Mouse (Mus musculus) neural tube, embryonic 14.5 days (tissue): Measurements from ENCODE around the gene En2. TPM values are rescaled to one million over a fixed set of nuclear protein-coding genes. Genes with fewer than 3 reads are reported as not detected.

Experiments
- ATAC-seq: fragments of 200-750 bp; cut with Nextera tagmentation; 2 replicates; pipeline ENCODE4 v1.8.0; 2017; ENCODE audit warnings: low read depth, mild to moderate bottlenecking, moderate TSS enrichment, moderate library complexity
- H3K27ac ChIP-seq: fragments of 300-500 bp; sonication (generic); 2 replicates; pipeline ENCODE4 v1.5.1; 2014; ENCODE audit warnings: low read depth, mild to moderate bottlenecking, control low read depth, low read length, moderate library complexity, mixed read lengths
- H3K27me3 ChIP-seq: fragments of 300-500 bp; sonication (generic); 2 replicates; pipeline ENCODE4 v1.6.1; 2014; ENCODE audit warnings: low read length; ENCODE audit not compliant: control insufficient read depth, insufficient read depth
- H3K36me3 ChIP-seq: fragments of 300-500 bp; sonication (generic); 2 replicates; pipeline ENCODE4 v1.6.1; 2014; ENCODE audit warnings: low read length, mixed read lengths; ENCODE audit not compliant: control insufficient read depth, insufficient read depth
- H3K4me1 ChIP-seq: fragments of 300-500 bp; sonication (generic); 2 replicates; pipeline ENCODE4 v1.6.1; 2014; ENCODE audit warnings: low read length; ENCODE audit not compliant: control insufficient read depth, insufficient read depth
- H3K4me2 ChIP-seq: fragments of 300-500 bp; sonication (generic); 2 replicates; pipeline ENCODE4 v1.6.1; 2014; ENCODE audit warnings: mild to moderate bottlenecking, low read depth, low read length, control low read depth
- H3K4me3 ChIP-seq: fragments of 300-500 bp; sonication (generic); 2 replicates; pipeline ENCODE4 v1.5.1; 2014; ENCODE audit warnings: low read depth, low read length, control low read depth, mixed read lengths
- H3K9ac ChIP-seq: fragments of 300-500 bp; sonication (generic); replicated peaks from 2 replicates; pipeline ENCODE4 v1.6.1; 2014; ENCODE audit warnings: low read depth, mild to moderate bottlenecking, control low read depth, low read length, mixed read lengths
- H3K9me3 ChIP-seq: fragments of 300-500 bp; sonication (generic); 2 replicates; pipeline ENCODE4 v1.6.1; 2016; ENCODE audit warnings: low read length; ENCODE audit not compliant: control insufficient read depth
- WGBS: fragments of 180-500 bp; shearing (Covaris S2); extraction: QIAGEN DNeasy Blood & Tissue Kit; methylation state at CpG from one replicate; pipeline ENCODE4 v1.1.7; 2014; 5-methylcytosine and 5-hydroxymethylcytosine counted together
- polyA plus RNA-seq: library from polyadenylated mRNA; unstranded; fragments of >200 nt; fragmentation: Nextera tagmentation; extraction: Ambion mirVana; gene quantifications from 2 replicates; pipeline ENCODE4 v1.2.1, GENCODE M21; 2014

Gene En2
- polyA plus RNA-seq, 1 experiment from 2014 or later: not detected

DNA sequence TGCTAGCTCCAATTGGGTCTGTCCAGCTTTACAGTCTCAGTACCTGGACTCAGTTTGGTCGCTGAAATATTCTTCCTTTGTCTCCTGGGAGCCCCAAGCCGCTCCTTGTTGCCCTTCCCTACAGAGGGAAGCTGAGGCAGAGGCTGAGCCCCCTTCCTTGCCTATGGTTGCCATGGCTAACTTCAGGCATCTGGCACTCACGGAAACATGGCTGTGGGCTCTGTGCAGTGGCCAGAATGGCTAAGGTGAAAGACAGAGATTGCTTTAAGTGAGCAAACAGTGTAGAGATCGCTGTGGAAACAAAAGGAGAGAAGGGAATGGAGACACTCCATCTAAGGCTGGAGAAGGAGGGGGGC, 26.6 kb downstream of the En2 start:
- no peak for ATAC-seq
- H3K4me2 ChIP-seq: no peak overlapping the region
- no peak overlapping the region for H3K27ac ChIP-seq
- no peaks in the 10 kb centered on the region for H3K4me1 ChIP-seq
- no peaks in the 10 kb centered on the region for H3K9me3 ChIP-seq
- H3K4me3 ChIP-seq: no peak overlapping the region
- no peaks in the 10 kb centered on the region for H3K27me3 ChIP-seq
- 26% methylated on average over 4 of the region's 4 CpGs for WGBS
- no peaks in the 10 kb centered on the region for H3K36me3 ChIP-seq
- no peak overlapping the region for H3K9ac ChIP-seq

DNA sequence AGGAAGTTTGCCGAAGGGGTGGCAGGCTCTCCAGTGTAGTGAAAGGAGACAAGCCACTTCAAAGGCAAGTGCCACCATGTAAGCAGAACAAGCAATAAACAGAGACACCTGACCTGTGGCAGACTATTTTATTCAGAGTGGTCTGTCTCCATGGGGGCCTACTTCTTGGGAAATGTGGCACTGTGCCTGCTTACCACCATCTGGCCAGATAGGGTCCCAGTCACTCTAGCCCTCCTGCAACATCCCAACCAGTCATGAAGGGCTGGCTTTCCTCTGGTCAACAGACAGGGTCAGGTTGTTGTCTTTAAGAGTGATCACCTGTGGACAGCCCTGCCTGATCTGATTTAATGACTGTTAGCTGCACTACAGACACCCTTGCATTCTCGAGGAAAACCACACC, 30.0 kb downstream of the En2 start:
- Histone ChIP-seq H3K4me1 (no peaks in the 10 kb centered on the region), H3K4me3 (no peak overlapping the region), H3K9ac (no peak overlapping the region), H3K36me3 (no peaks in the 10 kb centered on the region), H3K27ac (no peak overlapping the region), H3K9me3 (no peaks in the 10 kb centered on the region), H3K4me2 (no peak overlapping the region), H3K27me3 (no peaks in the 10 kb centered on the region)
- 40% methylated on average over 2 of the region's 2 CpGs for WGBS
- no peak for ATAC-seq

DNA sequence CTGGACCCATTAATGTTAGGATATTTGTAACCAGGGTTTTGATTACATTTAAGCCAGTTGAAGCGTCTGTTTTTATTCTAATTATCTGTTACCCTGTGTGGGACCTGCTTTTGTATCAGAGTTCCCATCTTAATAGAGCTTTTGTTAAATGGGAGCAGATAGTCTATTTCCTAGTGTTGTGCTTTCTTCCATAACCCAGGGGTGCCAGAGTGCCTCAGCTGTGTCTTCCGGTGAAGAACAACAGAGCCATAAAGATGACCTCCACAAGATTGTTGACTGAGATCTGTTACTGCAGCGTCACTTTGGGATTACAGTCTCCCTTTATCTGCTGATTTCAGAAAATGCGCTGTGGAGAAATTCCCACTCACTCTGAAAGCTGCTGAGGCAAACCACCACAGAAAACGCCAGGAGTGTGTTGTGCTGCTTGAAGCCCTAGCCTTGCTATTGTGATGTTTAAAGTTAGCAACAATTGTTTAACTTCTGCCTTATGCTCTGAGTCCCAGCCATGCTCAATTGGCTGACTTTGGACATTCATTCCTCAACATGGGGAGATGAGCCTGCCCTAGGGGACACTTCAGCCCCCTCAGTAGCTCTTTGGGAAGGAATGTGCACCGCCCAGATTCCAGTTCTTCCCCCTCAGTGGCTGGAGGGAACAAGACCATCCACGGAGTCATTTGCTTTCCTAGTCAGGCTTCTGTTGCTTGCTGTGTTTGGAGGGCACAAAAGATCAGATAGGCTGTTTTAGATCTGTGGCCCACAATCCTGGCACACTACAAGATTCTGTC, 33.8 kb downstream of the En2 start:
- H3K9me3 ChIP-seq: no peaks in the 10 kb centered on the region
- no peak overlapping the region for H3K27ac ChIP-seq
- no peak for ATAC-seq
- no peaks in the 10 kb centered on the region for H3K27me3 ChIP-seq
- WGBS: 23% methylated on average over 7 of the region's 7 CpGs
- no peaks in the 10 kb centered on the region for H3K4me1 ChIP-seq
- H3K36me3 ChIP-seq: no peaks in the 10 kb centered on the region
- H3K4me3 ChIP-seq: no peak overlapping the region
- no peak overlapping the region for H3K4me2 ChIP-seq
- no peak overlapping the region for H3K9ac ChIP-seq

DNA sequence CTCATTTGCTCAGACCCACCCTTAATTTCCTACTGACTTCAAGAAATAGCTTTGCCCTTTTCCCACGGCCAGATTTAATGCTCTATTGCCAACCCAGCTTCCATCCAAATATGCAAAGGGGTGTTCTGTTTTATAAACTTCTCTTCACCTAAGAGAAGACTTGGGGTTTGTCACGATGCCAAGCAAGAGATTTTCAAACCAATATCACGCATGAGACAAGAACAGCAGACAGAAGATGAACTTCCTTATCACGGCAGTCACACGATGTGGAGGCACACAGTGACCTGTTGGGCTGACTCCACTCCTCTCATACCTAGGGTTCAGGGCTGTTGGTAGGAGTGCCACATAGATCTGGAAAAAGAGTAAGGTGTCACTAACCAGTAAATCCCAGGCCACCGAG, 37.6 kb downstream of the En2 start:
- Histone ChIP-seq H3K4me3 (no peak overlapping the region), H3K9ac (no peak overlapping the region), H3K36me3 (no peaks in the 10 kb centered on the region), H3K9me3 (no peaks in the 10 kb centered on the region), H3K4me2 (no peak overlapping the region), H3K4me1 (no peaks in the 10 kb centered on the region), H3K27ac (no peak overlapping the region), H3K27me3 (peaks cover 14% of the 10 kb centered on the region; the same call in 1 of the 2 replicates)
- 83% methylated on average over 6 of the region's 6 CpGs for WGBS
- no peak for ATAC-seq

DNA sequence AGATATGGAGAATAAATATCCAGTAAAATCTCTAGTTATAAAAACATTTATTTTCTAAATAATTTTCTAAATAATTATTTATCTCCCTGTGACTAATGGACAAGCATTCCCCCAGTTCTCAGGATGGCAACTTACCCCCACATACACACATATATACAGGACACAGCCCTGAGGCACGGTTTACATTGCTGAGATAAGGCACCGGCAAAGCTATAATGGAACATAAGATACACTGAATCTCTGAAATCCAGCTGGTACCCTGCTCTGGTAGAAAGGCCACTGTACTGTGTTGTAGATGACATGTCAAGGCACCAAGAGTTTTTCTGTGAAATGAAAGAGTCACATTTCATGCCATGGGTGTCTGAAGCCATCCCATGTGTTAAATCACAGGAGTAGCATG, 39.2 kb downstream of the En2 start:
- no peak for ATAC-seq
- WGBS: 81% methylated on average over 2 of the region's 2 CpGs
- H3K4me2 ChIP-seq: no peak overlapping the region
- H3K9me3 ChIP-seq: no peaks in the 10 kb centered on the region
- H3K4me1 ChIP-seq: peaks cover 2% of the 10 kb centered on the region
- H3K27me3 ChIP-seq: peaks cover 28% of the 10 kb centered on the region
- H3K27ac ChIP-seq: no peak overlapping the region
- no peaks in the 10 kb centered on the region for H3K36me3 ChIP-seq
- H3K4me3 ChIP-seq: no peak overlapping the region
- H3K9ac ChIP-seq: no peak overlapping the region

DNA sequence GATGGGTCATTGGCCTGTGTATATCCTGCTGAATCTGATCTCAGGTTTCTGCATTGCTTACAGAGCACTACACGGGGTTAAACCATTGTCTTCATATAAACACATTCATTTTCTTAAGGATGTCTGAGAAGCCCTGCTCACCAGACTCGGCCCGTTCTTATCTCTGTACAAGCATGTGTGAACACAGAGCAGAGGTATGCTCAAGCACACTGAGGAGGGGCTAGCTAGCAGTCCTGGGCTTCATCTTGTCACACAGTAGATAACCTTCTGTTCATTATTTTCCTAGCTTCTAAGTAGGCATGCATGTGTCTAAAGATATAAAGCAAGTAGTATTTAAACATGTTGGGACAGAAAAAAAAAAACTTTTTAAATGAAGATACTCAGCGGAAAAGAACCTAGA, 41.0 kb downstream of the En2 start:
- H3K4me2 ChIP-seq: no peak overlapping the region
- no peaks in the 10 kb centered on the region for H3K9me3 ChIP-seq
- no peak overlapping the region for H3K9ac ChIP-seq
- H3K4me3 ChIP-seq: no peak overlapping the region
- peaks cover 9% of the 10 kb centered on the region for H3K4me1 ChIP-seq
- H3K36me3 ChIP-seq: no peaks in the 10 kb centered on the region
- 78% methylated on average over 4 of the region's 4 CpGs for WGBS
- peaks cover 37% of the 10 kb centered on the region for H3K27me3 ChIP-seq
- no peak overlapping the region for H3K27ac ChIP-seq
- ATAC-seq: no peak

DNA sequence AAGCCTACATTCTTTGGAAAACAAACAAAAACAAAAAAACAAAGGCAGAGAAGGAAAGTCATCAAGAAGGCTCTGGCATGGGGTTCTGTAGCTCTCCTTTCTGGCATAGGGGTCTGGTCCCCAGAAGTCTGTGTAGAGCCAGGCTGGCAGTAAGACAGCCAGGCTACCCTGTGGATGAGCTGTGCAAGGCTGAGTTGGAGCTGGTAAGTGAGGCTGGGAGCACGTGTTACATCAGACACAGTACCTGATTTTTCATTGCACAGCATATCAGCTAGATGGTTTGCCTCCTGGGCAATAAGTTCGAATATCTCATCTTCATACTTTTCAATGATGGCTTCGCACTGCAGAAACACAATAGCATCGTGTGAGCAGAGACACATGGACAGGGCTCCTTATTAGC, 41.5 kb downstream of the En2 start:
- no peaks in the 10 kb centered on the region for H3K36me3 ChIP-seq
- H3K9me3 ChIP-seq: no peaks in the 10 kb centered on the region
- no peak for ATAC-seq
- H3K27ac ChIP-seq: no peak overlapping the region
- H3K4me2 ChIP-seq: no peak overlapping the region
- peaks cover 43% of the 10 kb centered on the region for H3K27me3 ChIP-seq
- peaks cover 9% of the 10 kb centered on the region for H3K4me1 ChIP-seq
- H3K9ac ChIP-seq: no peak overlapping the region
- no peak overlapping the region for H3K4me3 ChIP-seq
- 71% methylated on average over 4 of the region's 4 CpGs for WGBS

DNA sequence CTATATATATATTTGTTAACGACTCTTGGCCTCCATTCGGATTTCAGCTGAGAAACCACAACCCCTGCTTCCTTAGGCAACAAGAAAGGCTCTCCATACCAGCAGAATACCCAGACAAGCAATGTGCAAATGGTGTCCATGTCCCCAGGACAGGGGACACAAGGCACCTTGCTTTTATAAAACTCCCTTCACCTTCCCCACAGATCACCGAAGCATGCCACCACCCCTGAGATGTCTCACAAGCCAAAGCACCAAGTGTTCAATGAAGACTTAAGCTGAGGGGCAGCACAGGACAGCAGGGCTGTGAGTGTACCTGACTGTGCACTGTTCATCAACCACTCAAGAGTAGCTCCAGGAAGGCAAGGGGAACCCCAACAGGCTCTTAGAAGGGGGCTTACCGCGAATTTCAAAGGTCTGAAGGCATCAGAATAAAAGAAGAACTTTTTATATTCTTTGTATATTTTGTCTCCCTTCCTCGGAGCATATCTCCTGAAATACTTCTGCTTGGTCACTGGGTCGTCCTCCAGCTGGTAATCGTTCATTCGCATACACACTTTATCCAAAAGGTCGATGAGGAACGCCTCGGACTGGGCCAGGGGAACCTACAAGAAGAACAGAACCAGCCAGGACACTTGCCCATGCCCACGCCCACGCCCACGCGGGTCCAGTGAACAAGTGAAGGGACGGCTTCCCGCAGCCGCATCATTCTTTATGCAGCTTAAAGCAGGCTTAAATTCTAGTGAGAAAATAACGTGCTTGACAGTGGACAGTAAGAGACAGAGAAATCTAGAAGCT, 43.4 kb downstream of the En2 start:
- H3K9me3 ChIP-seq: no peaks in the 10 kb centered on the region
- H3K27me3 ChIP-seq: peaks cover 45% of the 10 kb centered on the region
- H3K27ac ChIP-seq: no peak overlapping the region
- H3K36me3 ChIP-seq: no peaks in the 10 kb centered on the region
- no peak overlapping the region; the same call in 1 of the 2 replicates for H3K4me3 ChIP-seq
- H3K4me2 ChIP-seq: peak overlapping the region; percentile 59; the same call in 1 of the 2 replicates
- ATAC-seq: no peak
- 13% methylated on average over 20 of the region's 20 CpGs for WGBS
- peaks cover 9% of the 10 kb centered on the region for H3K4me1 ChIP-seq
- H3K9ac ChIP-seq: no peak overlapping the region
